Mouse (Mus musculus): ENCODE data around the gene Abcb10.

DNA sequence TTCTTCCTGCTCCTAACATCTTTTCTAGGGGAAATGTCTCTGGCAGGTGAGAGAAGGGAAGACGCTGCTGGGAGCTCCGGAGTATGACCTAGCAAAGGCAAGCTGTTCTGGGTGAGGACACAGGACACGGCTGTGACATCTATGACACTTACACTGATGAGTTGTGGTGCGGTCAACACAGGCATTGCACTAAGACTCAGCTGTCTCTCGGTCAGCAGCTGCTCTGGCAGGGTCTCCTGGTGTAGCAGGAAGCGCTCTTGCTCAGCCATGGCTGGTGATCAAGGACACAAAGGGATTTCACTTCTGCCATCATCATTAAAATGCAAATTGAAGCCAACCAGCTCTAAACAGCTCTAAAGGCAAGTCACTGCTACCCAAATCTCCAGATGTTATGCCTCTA is 75.3 kb downstream of the Abcb10 start:
- no peak for TF ChIP-seq POLR2A (IDR thresholded peaks at IDR 0.05; ENCODE audit: low read depth, low read length)
- TF ChIP-seq CTCF (IDR thresholded peaks at IDR 0.05; ENCODE audit: borderline replicate concordance, insufficient read depth, low read length) = no peak
